Mouse (Mus musculus) urinary bladder, postnatal 36 days (tissue): ENCODE measurements around the gene Enthd1.

Experiments used
- DNase-seq, 2 experiments: peaks; one replicate each; pipeline ENCODE4 v3.0.0; 2022; ENCODE audit warnings: low spot score in 2 of 2, mixed read lengths in 1 of 2

The Enthd1 gene

GRCm38 (mm10) chr15:80485601-80486000 lies 79.4 kb downstream of the Enthd1 start:
- DNase-seq = no peak

- DNase-seq = no peak
These were observed 81.8 kb downstream of the Enthd1 start for GRCm38 (mm10) chr15:80483041-80483705.

GRCm38 (mm10) chr15:80482348-80482747 lies 82.6 kb downstream of the Enthd1 start:
- DNase-seq = no peak

- no peak for DNase-seq
These were observed 90.4 kb downstream of the Enthd1 start for GRCm38 (mm10) chr15:80474429-80475002.

GRCm38 (mm10) chr15:80467876-80468275 lies 97.1 kb downstream of the Enthd1 start:
- DNase-seq = no peak

- DNase-seq = no peak
These were observed 102.8 kb downstream of the Enthd1 start for GRCm38 (mm10) chr15:80462106-80462505.

- DNase-seq = no peak
These were observed 103.5 kb downstream of the Enthd1 start for GRCm38 (mm10) chr15:80461446-80461845.

GRCm38 (mm10) chr15:80460011-80460410 lies 104.9 kb downstream of the Enthd1 start:
- DNase-seq = no peak

GRCm38 (mm10) chr15:80457984-80458383 lies 107.0 kb downstream of the Enthd1 start:
- no peak for DNase-seq

GRCm38 (mm10) chr15:80454486-80454885 lies 110.5 kb downstream of the Enthd1 start:
- DNase-seq = no peak

- DNase-seq = no peak
These were observed 112.5 kb downstream of the Enthd1 start for GRCm38 (mm10) chr15:80452425-80452824.

GRCm38 (mm10) chr15:80445956-80446687 lies 118.8 kb downstream of the Enthd1 start:
- no peak for DNase-seq

GRCm38 (mm10) chr15:80440195-80440594 lies 124.8 kb downstream of the Enthd1 start:
- no peak for DNase-seq

- DNase-seq = no peak
These were observed 126.5 kb downstream of the Enthd1 start for GRCm38 (mm10) chr15:80438423-80438822.

GRCm38 (mm10) chr15:80437996-80438395 lies 127.0 kb downstream of the Enthd1 start:
- DNase-seq = no peak

- DNase-seq = no peak
These were observed 128.0 kb downstream of the Enthd1 start for GRCm38 (mm10) chr15:80436961-80437360.

- DNase-seq = no peak
These were observed 134.6 kb downstream of the Enthd1 start for GRCm38 (mm10) chr15:80430324-80430723.

GRCm38 (mm10) chr15:80418146-80418545 lies 146.8 kb downstream of the Enthd1 start:
- no peak for DNase-seq

GRCm38 (mm10) chr15:80417066-80417465 lies 147.9 kb downstream of the Enthd1 start:
- no peak for DNase-seq

- DNase-seq = no peak
These were observed 149.8 kb downstream of the Enthd1 start for GRCm38 (mm10) chr15:80415132-80415531.

GRCm38 (mm10) chr15:80413988-80414721 lies 150.8 kb downstream of the Enthd1 start:
- no peak for DNase-seq

GRCm38 (mm10) chr15:80413070-80413469 lies 151.9 kb downstream of the Enthd1 start:
- no peak for DNase-seq
